Mouse (Mus musculus) bone marrow, adult 2 months (tissue): ENCODE data around the gene Tnip1. TPM values are rescaled to one million over a fixed set of nuclear protein-coding genes. Genes with fewer than 3 reads are reported as not detected.

Experiments
- H3K27ac ChIP-seq: fragments of 200-500 bp; 2 replicates; pipeline ENCODE4 v1.5.1; 2012; ENCODE audit warnings: low read depth, mild to moderate bottlenecking, control low read depth, inconsistent platforms, low read length; ENCODE audit not compliant: control insufficient read depth, poor library complexity, insufficient read depth
- H3K4me1 ChIP-seq: fragments of 200-500 bp; 2 replicates; pipeline ENCODE4 v1.6.1; 2011; ENCODE audit warnings: low read length; ENCODE audit not compliant: control insufficient read depth, insufficient read depth
- H3K4me3 ChIP-seq: fragments of 200-500 bp; replicated peaks from 2 replicates; pipeline ENCODE3; 2011; ENCODE audit warnings: mild to moderate bottlenecking, low read depth, low read length, control low read depth; ENCODE audit not compliant: control insufficient read depth
- CTCF ChIP-seq: fragments of 200-500 bp; IDR thresholded peaks from 2 replicates; pipeline ENCODE4 v1.5.1; 2011; ENCODE audit warnings: low read length, control low read depth; ENCODE audit not compliant: control insufficient read depth, insufficient read depth
- POLR2A ChIP-seq: fragments of 200-500 bp; IDR thresholded peaks from 2 replicates; pipeline ENCODE4 v1.6.1; 2011; ENCODE audit warnings: low read depth, mild to moderate bottlenecking, control low read depth, low read length, borderline replicate concordance; ENCODE audit not compliant: control insufficient read depth
- WGBS: fragments of 180-500 bp; shearing (Covaris S2); methylation state at CpG from one replicate; pipeline ENCODE4 v1.1.7; 2018; 5-methylcytosine and 5-hydroxymethylcytosine counted together
- polyA plus RNA-seq: library from polyadenylated mRNA; stranded (reverse); fragments of >200 nt; gene quantifications from 2 replicates; pipeline ENCODE4 v1.2.4, GENCODE M21; 2011; ENCODE audit warnings: low replicate concordance; ENCODE audit not compliant: missing spikeins, insufficient read depth, insufficient read length

Gene Tnip1
- polyA plus RNA-seq, 1 experiment = 22.5 TPM

DNA sequence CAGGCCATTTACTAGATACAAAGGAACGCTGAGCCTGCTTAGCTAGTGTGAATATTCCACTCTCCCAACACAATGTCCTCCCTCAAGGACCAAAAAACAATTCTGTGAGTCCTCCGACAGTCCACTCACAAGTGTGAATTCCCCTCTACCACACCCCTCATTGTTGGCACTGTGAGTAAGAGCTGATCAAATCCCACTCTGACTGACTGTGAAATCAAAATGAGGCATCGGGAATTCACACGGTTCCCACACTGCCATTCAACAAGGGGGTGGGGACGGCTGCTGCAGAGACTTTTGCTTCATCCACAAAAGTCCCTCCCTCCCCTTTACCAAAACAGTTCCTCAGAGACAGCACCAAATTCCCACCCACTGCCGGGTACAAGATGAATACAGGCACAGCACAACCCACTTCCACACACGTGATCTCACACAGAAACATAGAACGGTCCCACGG, 8.7 kb downstream of the Tnip1 start:
- H3K4me1 ChIP-seq = peaks cover 3% of the 10 kb centered on the region
- WGBS = 62% methylated on average over 9 of the region's 9 CpGs
- no peak overlapping the region for H3K27ac ChIP-seq
- no peak overlapping the region for H3K4me3 ChIP-seq
- TF ChIP-seq POLR2A = no peak
- TF ChIP-seq CTCF = no peak

DNA sequence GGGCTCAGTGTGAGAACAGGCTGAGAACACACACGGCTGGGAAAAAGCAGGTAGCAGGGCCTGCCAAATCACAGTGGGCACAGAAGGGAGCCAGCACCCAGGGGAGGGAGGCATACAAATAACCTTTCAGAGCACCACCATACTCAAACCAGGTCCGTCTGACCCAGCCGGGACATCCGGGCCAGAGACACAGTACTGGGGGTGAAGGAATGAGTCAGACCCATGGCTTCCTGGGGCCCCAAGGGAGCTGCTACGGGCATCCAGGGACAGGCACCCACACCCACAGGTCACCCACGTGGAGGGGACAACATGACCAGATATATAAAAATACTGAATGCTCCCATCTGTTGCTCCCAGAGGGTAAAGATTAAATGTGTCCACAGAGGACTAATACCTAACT, 10.1 kb downstream of the Tnip1 start:
- H3K27ac ChIP-seq = no peak overlapping the region
- no peak for TF ChIP-seq CTCF
- TF ChIP-seq POLR2A = no peak
- no peak overlapping the region for H3K4me3 ChIP-seq
- WGBS = 33% methylated on average over 6 of the region's 6 CpGs
- H3K4me1 ChIP-seq = peaks cover 1% of the 10 kb centered on the region; the same call in 1 of the 2 replicates

DNA sequence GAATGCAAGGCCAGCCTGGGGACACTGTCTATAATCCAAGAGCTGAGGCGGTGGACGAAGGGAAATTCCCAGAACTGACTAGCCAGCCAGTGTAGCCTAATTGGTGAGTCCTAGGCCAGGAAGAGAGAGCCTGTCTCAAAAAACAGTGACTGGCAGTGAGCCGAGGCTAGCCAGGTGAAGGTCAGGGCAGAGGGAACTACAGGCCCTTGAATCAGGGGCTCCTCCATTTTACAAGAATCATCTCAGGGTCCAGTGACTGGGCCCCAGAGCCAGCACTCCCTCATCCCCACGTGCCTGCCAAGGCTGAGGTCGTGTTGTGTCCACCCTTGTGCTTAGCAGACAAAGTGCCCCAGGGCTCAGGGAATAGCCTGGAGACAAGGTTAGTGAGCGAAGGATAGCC, 12.0 kb downstream of the Tnip1 start:
- Histone ChIP-seq H3K27ac (no peak overlapping the region), H3K4me1 (no peaks in the 10 kb centered on the region; the same call in 1 of the 2 replicates), H3K4me3 (no peak overlapping the region)
- TF ChIP-seq POLR2A (no peak), CTCF (no peak)
- WGBS = 77% methylated on average over 6 of the region's 6 CpGs

DNA sequence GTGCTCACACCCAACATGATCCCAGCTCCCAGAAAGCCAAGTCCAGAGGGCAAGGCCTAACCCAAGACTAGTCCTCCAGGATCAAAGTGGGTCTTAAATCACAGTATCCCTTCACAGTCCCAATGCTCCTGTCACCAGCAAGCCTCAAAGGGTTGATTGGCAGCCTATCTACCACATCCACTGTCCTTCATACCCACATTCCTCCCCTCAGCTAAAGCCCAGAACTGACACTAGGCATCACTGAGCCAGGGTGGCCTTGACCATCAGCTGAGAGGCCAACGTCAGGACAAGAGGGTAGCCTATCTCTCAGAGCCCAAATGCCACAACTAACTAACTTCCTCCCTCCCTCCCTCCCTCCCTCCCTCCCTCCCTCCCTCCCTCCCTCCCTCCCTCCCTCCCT, 13.0 kb downstream of the Tnip1 start:
- H3K4me3 ChIP-seq = no peak overlapping the region
- 33% methylated on average over 1 of the region's 1 CpGs for WGBS
- H3K4me1 ChIP-seq = no peaks in the 10 kb centered on the region; the same call in 1 of the 2 replicates
- no peak overlapping the region for H3K27ac ChIP-seq
- TF ChIP-seq CTCF (no peak), POLR2A (no peak)

DNA sequence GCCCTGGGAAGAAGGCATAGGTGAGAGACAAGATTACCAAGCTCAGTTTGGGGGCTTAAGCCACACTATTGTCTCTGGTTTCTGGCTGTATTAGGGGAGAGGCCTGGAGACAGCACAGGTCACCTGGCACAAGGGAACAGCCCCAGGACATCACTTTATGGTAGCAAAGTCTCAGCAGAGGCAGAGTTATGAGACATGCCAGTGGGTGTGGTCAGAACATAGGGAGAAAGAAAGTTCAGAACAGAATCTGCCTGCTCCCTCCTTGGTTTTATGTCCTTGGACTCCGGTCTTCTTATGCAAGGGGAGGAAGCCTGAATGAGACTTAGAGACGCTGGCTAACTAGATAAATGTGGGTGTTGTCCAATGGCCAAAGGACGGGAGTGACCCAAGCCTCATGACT, 18.0 kb downstream of the Tnip1 start:
- Histone ChIP-seq H3K4me1 (no peaks in the 10 kb centered on the region; the same call in 1 of the 2 replicates), H3K4me3 (no peak overlapping the region), H3K27ac (no peak overlapping the region)
- 78% methylated on average over 3 of the region's 3 CpGs for WGBS
- TF ChIP-seq CTCF = no peak
- no peak for TF ChIP-seq POLR2A

DNA sequence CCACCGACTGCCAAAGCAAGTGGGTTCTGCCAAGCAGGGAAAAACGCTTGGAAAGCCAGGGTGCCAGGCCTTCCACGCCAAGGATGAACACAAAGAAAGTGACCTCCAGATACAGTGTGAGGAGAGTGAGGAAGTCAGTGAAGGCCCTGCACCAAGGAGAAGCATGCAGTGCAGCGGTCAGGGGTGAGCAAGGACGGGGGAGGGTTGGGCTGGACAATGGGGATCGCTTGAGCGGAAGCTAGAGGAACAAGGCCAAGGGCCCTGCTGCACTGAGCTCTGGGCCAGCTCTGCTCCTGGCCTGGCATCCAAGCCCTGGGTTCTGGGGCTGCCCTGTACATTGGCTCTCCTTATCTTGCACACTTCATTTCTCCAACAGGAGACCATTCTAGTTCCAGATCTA, 22.7 kb downstream of the Tnip1 start:
- no peak overlapping the region for H3K4me3 ChIP-seq
- TF ChIP-seq POLR2A = no peak
- TF ChIP-seq CTCF = no peak
- WGBS = 86% methylated on average over 7 of the region's 7 CpGs
- H3K4me1 ChIP-seq = peaks cover 12% of the 10 kb centered on the region
- no peak overlapping the region for H3K27ac ChIP-seq

DNA sequence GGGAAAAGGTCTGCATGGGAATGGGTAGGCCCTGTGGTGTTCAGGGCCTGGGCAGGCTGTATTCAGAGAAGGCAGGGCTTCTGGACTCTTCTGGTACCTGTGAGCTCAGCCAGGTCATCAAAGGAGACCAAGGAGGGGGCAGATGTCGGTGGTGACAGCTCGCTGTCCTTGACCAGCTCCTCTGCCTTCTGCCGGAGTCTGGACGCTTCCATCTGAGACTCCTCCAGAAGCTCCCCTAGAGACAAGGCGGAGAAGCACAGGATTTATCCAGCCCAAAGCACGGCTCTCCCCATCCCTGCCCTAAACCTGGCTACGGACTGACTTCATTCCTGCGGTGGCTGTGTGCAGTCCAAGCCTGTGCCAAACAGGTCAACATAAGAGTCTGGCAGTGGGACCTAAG, 23.2 kb downstream of the Tnip1 start:
- TF ChIP-seq CTCF (no peak), POLR2A (no peak)
- WGBS = 89% methylated on average over 8 of the region's 8 CpGs
- Histone ChIP-seq H3K27ac (no peak overlapping the region), H3K4me3 (no peak overlapping the region), H3K4me1 (peaks cover 12% of the 10 kb centered on the region)

DNA sequence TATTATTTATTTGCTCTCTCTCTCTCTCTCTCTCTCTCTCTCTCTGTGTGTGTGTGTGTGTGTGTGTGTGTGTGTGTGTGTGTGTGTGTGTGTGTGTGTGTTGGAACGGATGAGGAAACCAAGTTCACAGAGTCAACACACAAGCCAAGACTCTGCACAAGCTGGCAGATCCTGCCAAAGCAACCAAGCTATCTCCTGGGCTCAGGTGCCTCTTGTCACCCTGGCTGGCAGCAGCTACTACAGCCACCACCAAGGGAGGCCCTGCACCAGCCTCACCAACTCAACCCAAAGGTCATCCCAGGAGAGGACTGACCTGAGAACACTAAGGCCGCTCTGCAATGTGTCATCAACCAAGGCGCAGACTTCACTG, 26.0 kb downstream of the Tnip1 start:
- Histone ChIP-seq H3K4me3 (no peak overlapping the region), H3K27ac (peak overlapping the region; percentile 53), H3K4me1 (peaks cover 12% of the 10 kb centered on the region)
- WGBS = 58% methylated on average over 3 of the region's 3 CpGs
- no peak for TF ChIP-seq CTCF
- TF ChIP-seq POLR2A = no peak

DNA sequence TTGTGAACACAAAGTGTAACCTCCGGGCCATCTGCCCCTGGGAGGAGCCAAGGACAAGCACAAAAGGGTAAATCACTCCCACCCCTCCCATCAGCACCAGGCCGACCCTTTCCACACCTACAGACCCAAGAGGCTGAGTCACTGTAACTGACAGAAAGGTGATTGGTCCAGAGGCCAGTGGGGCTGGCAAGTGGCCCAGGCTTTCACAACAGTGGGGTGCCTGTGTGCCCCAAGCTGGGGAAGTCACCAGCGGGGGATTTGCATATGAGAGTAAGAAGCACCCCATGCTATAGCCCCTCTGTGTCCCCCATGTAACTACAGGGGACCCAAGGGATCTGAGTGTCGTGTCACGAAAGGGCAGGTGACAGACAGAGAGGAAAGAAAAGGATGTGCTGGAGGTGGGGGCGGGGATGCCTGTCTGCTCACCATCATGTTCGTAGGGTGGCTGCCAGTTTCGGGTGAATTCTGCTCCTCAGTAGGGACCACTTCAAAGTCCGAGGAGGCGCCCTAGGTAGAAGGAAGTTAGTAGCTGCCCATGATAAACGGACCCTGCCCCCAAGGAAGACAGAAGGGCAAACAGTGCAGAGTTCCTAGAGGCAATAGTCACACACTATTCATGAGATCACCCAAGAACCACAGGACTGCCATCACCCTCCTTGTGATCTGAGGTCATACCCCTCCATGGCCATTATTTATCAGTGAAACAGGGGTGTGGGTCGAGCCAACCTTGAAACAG, 26.5 kb downstream of the Tnip1 start:
- H3K4me1 ChIP-seq = peaks cover 12% of the 10 kb centered on the region
- peak overlapping the region; percentile 53 for H3K27ac ChIP-seq
- TF ChIP-seq CTCF (no peak), POLR2A (no peak)
- H3K4me3 ChIP-seq = no peak overlapping the region
- WGBS = 3% methylated on average over 12 of the region's 12 CpGs
